Mouse (Mus musculus) heart, embryonic 13.5 days (tissue): Measurements from ENCODE around the gene Mmachc. TPM values are rescaled to one million over a fixed set of nuclear protein-coding genes. Genes with fewer than 3 reads are reported as not detected.

ENCODE experiments used
- ATAC-seq: fragments of 200-750 bp; cut with Nextera tagmentation; 2 replicates; pipeline ENCODE4 v1.8.0; 2017; ENCODE audit warnings: moderate TSS enrichment; ENCODE audit not compliant: insufficient number of reproducible peaks, low FRiP score, low TSS enrichment; ENCODE audit errors: extremely low read depth
- H3K27ac ChIP-seq: fragments of 300-500 bp; sonication (generic); replicated peaks from 2 replicates; pipeline ENCODE4 v1.5.1; 2015; ENCODE audit warnings: moderate library complexity, mild to moderate bottlenecking, inconsistent platforms
- H3K27me3 ChIP-seq: fragments of 300-500 bp; sonication (generic); replicated peaks from 2 replicates; pipeline ENCODE4 v1.6.1; 2015; ENCODE audit warnings: mild to moderate bottlenecking, inconsistent platforms
- H3K36me3 ChIP-seq: fragments of 300-500 bp; sonication (generic); 2 replicates; pipeline ENCODE4 v1.6.1; 2015; ENCODE audit warnings: mild to moderate bottlenecking, inconsistent platforms
- H3K4me1 ChIP-seq: fragments of 300-500 bp; sonication (generic); 2 replicates; pipeline ENCODE4 v1.6.1; 2015; ENCODE audit warnings: inconsistent platforms
- H3K4me2 ChIP-seq: fragments of 300-500 bp; sonication (generic); 2 replicates; pipeline ENCODE4 v1.6.1; 2015; ENCODE audit warnings: inconsistent platforms, mild to moderate bottlenecking, moderate library complexity
- H3K4me3 ChIP-seq: fragments of 300-500 bp; sonication (generic); 2 replicates; pipeline ENCODE4 v1.5.1; 2015; ENCODE audit warnings: moderate library complexity, mild to moderate bottlenecking, inconsistent platforms
- H3K9ac ChIP-seq: fragments of 300-500 bp; sonication (generic); 2 replicates; pipeline ENCODE4 v1.6.1; 2015; ENCODE audit warnings: inconsistent platforms, mild to moderate bottlenecking, moderate library complexity
- H3K9me3 ChIP-seq: fragments of 300-500 bp; sonication (generic); 2 replicates; pipeline ENCODE4 v1.6.1; 2016; ENCODE audit warnings: inconsistent platforms
- WGBS: fragments of 180-500 bp; shearing (Covaris S2); methylation state at CpG from one replicate; pipeline ENCODE4 v1.1.7; 2015; ENCODE audit warnings: mixed read lengths; 5-methylcytosine and 5-hydroxymethylcytosine counted together
- polyA plus RNA-seq: library from polyadenylated mRNA; unstranded; fragments of >200 nt; fragmentation: Nextera tagmentation; extraction: Ambion mirVana; gene quantifications from 2 replicates; pipeline ENCODE4 v1.2.1, GENCODE M21; 2015

Mmachc gene
- polyA plus RNA-seq, 1 experiment from 2014 or later, result 33.5 TPM

DNA sequence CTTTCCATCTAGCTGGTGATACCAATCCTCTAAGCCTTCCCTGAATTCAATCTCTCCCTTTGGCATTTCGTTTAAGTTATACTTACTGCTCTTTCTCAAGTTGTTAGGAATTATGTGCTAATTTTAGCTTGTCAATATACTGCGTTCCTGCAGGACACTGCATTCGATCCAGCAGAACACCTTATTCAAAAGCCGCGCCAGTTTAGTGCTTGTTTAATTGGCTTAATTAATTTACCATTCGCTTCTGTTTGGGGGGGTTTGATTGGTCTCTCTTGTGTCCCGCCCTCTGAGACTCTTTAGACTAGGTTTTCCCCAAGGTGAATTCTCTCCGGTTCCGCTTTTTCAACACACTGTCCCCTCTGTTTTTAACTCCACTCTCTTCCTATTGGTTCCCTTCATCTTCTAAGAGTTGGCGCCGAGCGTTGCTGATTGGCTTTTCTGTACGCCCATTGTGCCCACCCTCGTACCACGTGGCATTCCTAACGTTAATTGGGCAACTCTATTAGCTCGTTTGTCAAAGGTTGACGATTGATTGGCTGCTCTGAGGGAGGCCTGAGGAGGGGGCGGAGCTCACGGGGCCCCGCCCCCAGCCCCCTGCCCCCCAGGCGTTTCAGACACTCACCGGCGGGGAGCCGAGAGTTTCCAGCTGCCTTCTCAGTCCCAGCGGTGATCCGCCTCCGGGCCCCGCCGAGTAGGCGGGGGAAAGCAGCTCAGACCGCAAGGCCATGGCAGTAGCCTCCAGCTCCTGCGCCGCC is 12.3 kb upstream of the Mmachc start, which contains the start of gene Tesk2:
Tesk2 (plus strand) TSS at position 606 of the 755 bp plus-strand sequence.
- peaks cover 6% of the 10 kb centered on the region for H3K36me3 ChIP-seq
- peak within 1 kb of the TSS; percentile 86 for H3K4me3 ChIP-seq
- ATAC-seq, result peak; percentile 96
- no peaks in the 10 kb centered on the region for H3K27me3 ChIP-seq
- under 1% methylated on average over 34 of the region's 34 CpGs for WGBS
- no peaks in the 10 kb centered on the region for H3K9me3 ChIP-seq
- peak within 1 kb of the TSS; percentile 96 for H3K4me2 ChIP-seq
- H3K27ac ChIP-seq, result peak within 1 kb of the TSS; percentile 88
- H3K9ac ChIP-seq, result peak within 1 kb of the TSS; percentile 90
- H3K4me1 ChIP-seq, result peaks cover 18% of the 10 kb centered on the region

DNA sequence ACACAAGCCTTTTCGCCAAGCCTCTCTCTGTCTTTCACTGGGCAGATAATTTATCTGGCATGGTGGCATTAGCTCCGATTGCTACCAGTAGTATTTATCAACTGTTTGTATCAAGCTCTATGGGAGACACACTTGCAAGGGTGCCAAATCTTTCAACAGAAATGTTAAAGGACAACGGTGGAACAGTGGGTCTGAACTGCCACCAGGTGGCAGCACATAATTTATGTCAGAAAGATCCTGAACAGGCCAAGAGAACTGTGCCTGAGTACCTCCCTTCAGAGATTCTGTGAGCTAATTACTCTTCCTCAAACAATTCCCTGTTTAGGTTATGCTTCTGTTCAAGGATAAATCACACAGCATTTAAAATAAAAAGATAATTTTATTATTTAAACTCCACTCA is 11.2 kb upstream of the Mmachc start:
- no peaks in the 10 kb centered on the region for H3K27me3 ChIP-seq
- peaks cover 15% of the 10 kb centered on the region for H3K36me3 ChIP-seq
- H3K27ac ChIP-seq, result no peak overlapping the region
- no peak overlapping the region for H3K9ac ChIP-seq
- no peak for ATAC-seq
- no peaks in the 10 kb centered on the region for H3K9me3 ChIP-seq
- H3K4me3 ChIP-seq, result no peak overlapping the region
- H3K4me2 ChIP-seq, result no peak overlapping the region
- WGBS, result 15% methylated on average over 3 of the region's 3 CpGs
- H3K4me1 ChIP-seq, result peaks cover 18% of the 10 kb centered on the region

DNA sequence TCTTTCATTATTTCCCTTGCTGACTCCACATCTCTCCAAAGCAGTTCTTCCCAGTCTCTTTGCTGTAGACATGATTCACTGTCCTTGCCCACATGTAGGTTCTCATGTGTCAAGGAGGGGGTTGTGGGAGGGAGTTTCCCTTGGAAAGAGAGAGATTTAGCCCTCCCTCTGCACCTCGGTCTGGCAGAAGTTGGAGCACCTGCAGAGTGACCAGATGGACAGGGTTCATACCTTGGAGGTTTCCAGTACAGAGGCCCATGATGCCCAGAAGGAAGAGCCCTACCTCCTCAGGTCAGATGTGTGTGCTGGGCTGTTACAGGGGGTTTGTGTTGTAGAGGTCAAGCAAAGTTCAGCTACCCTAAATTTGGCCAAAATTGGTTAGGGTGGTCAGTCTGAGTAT is 4.3 kb upstream of the Mmachc start:
- Histone ChIP-seq H3K36me3 (peaks cover 18% of the 10 kb centered on the region), H3K4me1 (peaks cover 11% of the 10 kb centered on the region), H3K9ac (no peak overlapping the region), H3K4me2 (no peak overlapping the region), H3K4me3 (no peak overlapping the region), H3K27ac (no peak overlapping the region), H3K27me3 (no peaks in the 10 kb centered on the region), H3K9me3 (no peaks in the 10 kb centered on the region)
- WGBS, result 71% methylated on average over 1 of the region's 1 CpGs
- ATAC-seq, result no peak

DNA sequence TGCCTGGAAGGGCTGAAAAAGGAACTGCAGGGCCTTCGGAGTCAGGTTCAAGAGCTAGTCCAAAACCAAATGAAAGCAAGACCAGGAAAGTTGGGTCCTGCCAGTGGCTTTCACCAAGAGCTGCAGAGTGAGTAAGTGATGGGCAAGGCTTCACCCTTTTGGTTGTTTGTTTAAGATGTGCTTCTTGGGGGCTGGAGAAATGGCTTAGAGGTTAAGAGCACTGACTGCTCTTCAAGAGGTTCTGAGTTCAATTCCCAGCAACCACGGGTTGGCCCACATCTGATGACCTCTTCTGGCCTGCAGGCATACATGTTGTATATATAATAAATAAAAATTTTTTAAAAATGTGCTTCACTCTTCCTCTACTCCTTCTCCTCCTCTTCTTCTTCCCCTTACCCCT is 1.9 kb upstream of the Mmachc start:
- Histone ChIP-seq H3K4me1 (peaks cover 16% of the 10 kb centered on the region), H3K36me3 (peaks cover 8% of the 10 kb centered on the region), H3K4me2 (no peak overlapping the region), H3K9ac (no peak overlapping the region), H3K9me3 (no peaks in the 10 kb centered on the region), H3K27me3 (no peaks in the 10 kb centered on the region), H3K4me3 (no peak overlapping the region), H3K27ac (no peak overlapping the region)
- ATAC-seq, result no peak
- WGBS, result 87% methylated on average over 2 of the region's 2 CpGs

DNA sequence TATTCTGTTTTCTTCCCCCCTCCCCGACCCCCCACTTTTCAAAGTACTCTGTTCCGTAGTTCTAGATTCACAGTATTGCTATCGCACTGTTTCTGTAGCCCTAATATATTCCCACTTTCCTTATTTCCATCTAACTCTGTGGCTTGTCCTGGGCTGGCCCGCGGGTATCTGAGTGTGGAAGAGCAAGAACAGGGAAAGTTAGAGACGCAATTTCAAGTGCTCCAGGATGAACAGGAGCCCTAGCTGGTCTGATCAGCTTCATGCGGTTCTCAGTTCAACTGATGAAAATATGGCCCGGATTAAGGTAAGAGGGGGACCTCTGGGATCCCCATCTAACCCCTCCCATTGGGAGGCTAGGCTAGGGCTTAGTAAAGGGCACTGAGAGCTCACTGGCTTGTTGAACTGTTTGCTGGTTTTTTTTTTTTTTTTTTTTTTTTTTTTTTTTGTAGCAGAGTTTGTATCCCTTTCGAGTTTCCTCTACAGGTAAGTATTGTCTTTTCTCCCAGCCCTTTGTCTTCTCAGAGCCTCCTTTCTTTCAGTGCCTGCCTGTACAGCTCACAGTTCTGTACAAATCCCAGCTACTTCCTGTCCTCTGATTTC is 685 bp upstream of the Mmachc start:
- Histone ChIP-seq H3K4me3 (peak overlapping the region; percentile 63), H3K4me1 (peaks cover 16% of the 10 kb centered on the region), H3K9me3 (no peaks in the 10 kb centered on the region), H3K9ac (peak overlapping the region; percentile 82), H3K27ac (no peak overlapping the region), H3K27me3 (no peaks in the 10 kb centered on the region), H3K36me3 (peaks cover 14% of the 10 kb centered on the region), H3K4me2 (peak overlapping the region; percentile 87)
- no peak for ATAC-seq
- WGBS, result 5% methylated on average over 9 of the region's 9 CpGs

DNA sequence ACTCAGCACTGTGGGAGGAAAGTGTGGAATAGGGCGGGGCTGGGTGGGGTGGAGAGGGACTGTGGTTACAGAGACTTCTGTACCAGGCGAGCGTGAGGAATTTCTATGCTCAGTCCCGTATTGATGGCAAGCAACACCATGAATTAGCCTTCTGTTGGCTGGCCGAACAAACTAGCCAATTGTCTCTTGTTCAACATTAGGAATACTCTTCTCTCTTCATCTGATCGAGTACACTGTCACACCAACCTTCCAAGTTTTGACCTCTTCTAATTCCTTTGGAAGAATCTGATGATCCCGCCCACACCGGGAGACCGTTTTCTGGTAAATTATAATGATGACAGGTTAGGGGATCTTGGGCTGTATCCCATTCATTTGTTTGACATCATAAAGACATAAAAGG is 540 bp downstream of the Mmachc start:
- no peak for ATAC-seq
- H3K27ac ChIP-seq, result peak overlapping the region; percentile 53

DNA sequence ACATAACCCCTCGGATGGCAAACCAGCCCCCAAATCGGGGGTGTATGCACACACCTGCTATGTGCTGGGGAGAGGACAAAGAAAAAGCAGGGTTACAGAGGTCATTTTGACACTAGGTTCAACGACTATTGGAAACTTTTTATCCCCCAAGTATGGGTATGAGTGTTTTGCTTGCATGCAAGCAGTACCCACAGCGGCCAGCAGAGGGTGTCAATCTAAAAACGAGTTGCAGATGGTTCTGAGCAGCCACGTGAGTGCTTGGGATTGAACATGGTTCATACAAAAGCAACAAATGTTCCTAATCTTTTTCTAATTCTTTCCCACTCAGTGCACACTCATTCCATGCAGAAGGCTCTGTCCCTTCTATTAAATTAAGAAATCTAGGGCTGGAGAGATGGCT is 4.4 kb downstream of the Mmachc start:
- H3K9ac ChIP-seq, result no peak overlapping the region
- no peak for ATAC-seq
- no peaks in the 10 kb centered on the region for H3K9me3 ChIP-seq
- H3K4me3 ChIP-seq, result no peak overlapping the region
- peaks cover 56% of the 10 kb centered on the region for H3K36me3 ChIP-seq
- WGBS, result 36% methylated on average over 6 of the region's 6 CpGs
- H3K27ac ChIP-seq, result no peak overlapping the region
- H3K27me3 ChIP-seq, result no peaks in the 10 kb centered on the region
- no peak overlapping the region for H3K4me2 ChIP-seq
- peaks cover 11% of the 10 kb centered on the region for H3K4me1 ChIP-seq

More for the DNA sequence above, 540 bp downstream of the Mmachc start:
- peak overlapping the region; percentile 87 for H3K4me2 ChIP-seq
- H3K9me3 ChIP-seq, result no peaks in the 10 kb centered on the region
- H3K4me1 ChIP-seq, result peaks cover 16% of the 10 kb centered on the region
- no peaks in the 10 kb centered on the region for H3K27me3 ChIP-seq
- WGBS, result 12% methylated on average over 9 of the region's 9 CpGs
- H3K9ac ChIP-seq, result peak overlapping the region; percentile 85
- H3K36me3 ChIP-seq, result peaks cover 26% of the 10 kb centered on the region
- H3K4me3 ChIP-seq, result peak overlapping the region; percentile 63

DNA sequence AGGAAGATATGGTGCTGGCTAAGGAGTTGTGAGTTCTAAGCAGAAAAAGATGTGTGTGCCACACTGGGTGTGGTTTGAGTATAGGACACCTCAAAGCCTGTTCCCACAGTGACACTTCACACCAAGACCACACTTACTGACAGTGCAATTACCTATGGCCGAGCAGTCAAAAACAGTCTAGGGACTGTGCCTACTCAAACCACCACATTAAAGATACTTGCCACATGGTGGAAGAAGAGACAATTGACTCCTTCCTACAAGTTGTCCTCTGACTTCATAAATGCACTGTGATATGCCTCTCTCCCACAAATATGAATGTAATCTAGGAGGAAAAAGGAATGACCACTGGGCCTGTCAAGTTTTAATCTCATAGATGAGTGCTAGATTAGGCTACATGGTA is 7.2 kb downstream of the Mmachc start:
- Histone ChIP-seq H3K9me3 (no peaks in the 10 kb centered on the region), H3K36me3 (peaks cover 83% of the 10 kb centered on the region), H3K4me1 (peaks cover 14% of the 10 kb centered on the region), H3K4me2 (no peak overlapping the region), H3K4me3 (no peak overlapping the region), H3K27me3 (no peaks in the 10 kb centered on the region), H3K9ac (no peak overlapping the region), H3K27ac (no peak overlapping the region)
- 89% methylated on average over 1 of the region's 1 CpGs for WGBS
- ATAC-seq, result no peak

DNA sequence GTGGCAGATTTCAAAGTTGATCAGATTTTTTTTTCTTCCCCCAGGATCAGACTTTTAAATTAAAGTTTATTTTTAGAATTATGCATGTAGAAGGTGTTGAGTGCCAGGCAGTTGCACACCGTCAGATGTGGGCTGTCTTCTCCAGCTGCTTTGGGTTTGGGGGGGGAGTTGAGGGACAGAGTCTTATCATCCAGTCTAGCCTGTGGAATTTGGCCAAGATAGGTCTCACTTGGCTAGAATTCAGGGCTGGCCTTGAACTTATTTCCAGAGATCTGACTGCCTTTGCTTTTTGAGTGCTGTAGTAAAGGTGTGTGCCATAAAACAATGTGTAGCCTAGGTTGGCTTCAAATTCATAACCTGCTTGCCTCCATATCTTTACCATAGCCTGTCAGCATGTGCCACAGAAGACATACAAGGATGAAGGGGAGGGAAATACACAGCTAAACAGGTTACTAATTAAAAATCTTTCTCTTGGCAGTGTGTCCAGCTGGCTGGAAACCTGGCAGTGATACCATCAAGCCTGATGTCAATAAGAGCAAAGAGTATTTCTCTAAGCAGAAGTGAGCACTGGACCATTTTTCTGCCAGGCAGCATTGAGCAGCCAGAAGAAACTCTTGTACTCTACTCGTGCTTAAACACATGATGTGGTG is 9.4 kb downstream of the Mmachc start:
- no peak for ATAC-seq
- no peak overlapping the region for H3K4me2 ChIP-seq
- H3K4me1 ChIP-seq, result peaks cover 14% of the 10 kb centered on the region
- H3K9ac ChIP-seq, result 0 out of 2 replicates have a peak overlapping the region, but pooled peaks have one; percentile 28
- H3K27me3 ChIP-seq, result no peaks in the 10 kb centered on the region
- peaks cover 92% of the 10 kb centered on the region for H3K36me3 ChIP-seq
- 19% methylated on average over 2 of the region's 2 CpGs for WGBS
- no peaks in the 10 kb centered on the region for H3K9me3 ChIP-seq
- no peak overlapping the region for H3K4me3 ChIP-seq
- H3K27ac ChIP-seq, result 0 out of 2 replicates have a peak overlapping the region, but pooled peaks have one; percentile 39

DNA sequence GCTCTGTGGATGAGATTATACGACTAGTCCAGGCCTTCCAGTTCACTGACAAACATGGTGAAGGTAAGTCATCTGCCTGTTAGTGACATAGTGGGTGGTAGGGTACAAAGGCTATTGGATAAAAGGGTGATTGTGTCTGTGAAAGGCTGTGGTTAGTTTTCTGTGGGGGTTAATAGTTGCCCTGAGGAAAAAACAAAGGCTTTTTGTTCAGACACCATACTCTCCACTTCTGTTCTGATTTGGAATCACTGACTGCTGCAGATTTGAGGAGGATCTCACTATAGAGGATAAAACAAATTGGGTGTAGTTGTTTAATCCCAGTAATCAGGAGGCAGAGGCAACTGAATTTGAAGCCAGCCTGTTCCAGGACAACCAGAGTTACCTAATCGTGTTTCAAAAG is 14.4 kb downstream of the Mmachc start:
- Histone ChIP-seq H3K4me1 (peaks cover 13% of the 10 kb centered on the region), H3K36me3 (peaks cover 98% of the 10 kb centered on the region)

DNA sequence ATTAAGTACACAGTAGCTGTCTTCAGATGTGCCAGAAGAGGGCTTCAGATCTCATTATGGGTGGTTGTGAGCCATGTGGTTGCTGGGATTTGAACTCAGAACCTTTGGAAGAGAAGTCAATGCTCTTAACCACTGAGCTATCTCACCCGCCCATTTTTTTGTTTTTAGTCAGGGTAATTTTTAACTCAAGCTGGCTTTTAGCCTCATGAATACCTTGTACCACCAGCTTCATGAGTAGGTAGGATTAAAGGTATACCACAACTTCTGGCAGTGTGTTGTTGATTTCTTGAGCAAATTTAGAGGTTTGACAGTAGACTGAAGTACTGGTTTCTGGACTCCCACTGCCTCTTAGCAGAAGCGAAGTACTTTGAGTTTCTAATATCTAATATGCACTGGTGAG is 16.1 kb downstream of the Mmachc start:
- no peak for ATAC-seq
- 84% methylated on average over 2 of the region's 2 CpGs for WGBS
- H3K36me3 ChIP-seq, result peaks cover 98% of the 10 kb centered on the region
- no peak overlapping the region for H3K4me2 ChIP-seq
- H3K27me3 ChIP-seq, result no peaks in the 10 kb centered on the region
- peaks cover 16% of the 10 kb centered on the region for H3K4me1 ChIP-seq
- H3K4me3 ChIP-seq, result no peak overlapping the region
- H3K9ac ChIP-seq, result no peak overlapping the region
- no peak overlapping the region for H3K27ac ChIP-seq
- no peaks in the 10 kb centered on the region for H3K9me3 ChIP-seq

More for the DNA sequence above, 14.4 kb downstream of the Mmachc start:
- Histone ChIP-seq H3K27ac (no peak overlapping the region), H3K27me3 (no peaks in the 10 kb centered on the region), H3K4me3 (no peak overlapping the region), H3K4me2 (no peak overlapping the region), H3K9me3 (no peaks in the 10 kb centered on the region), H3K9ac (no peak overlapping the region)
- WGBS, result 84% methylated on average over 2 of the region's 2 CpGs
- no peak for ATAC-seq
